Mouse (Mus musculus) left cerebral cortex, adult 9 months (tissue): ENCODE results near the gene Chrna1.

Experiments used
- DNase-seq, 2 experiments: peaks; one replicate each; pipeline ENCODE4 v3.0.0; 2022; ENCODE audit warnings: low spot score in 2 of 2

Gene Chrna1

DNA sequence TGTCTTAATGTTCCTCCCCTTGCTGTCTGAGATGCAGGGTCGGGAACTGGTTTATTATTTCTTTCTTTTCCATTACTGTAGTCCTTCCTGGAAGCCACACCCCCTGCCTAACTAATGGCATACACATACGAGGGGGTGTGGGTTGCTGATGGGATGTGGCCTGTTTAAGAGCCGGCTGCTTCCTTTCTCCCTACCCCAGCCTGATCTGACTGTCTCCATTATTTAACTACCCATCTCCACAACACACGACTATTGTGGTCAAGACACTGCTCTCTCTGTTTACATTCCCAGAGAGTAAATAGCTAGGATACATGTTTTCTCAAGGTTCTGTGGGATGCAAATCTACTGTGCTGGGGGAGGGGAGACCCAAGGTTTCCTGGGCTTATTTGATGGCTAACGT, 58.4 kb downstream of the Chrna1 start:
- DNase-seq = no peak

DNA sequence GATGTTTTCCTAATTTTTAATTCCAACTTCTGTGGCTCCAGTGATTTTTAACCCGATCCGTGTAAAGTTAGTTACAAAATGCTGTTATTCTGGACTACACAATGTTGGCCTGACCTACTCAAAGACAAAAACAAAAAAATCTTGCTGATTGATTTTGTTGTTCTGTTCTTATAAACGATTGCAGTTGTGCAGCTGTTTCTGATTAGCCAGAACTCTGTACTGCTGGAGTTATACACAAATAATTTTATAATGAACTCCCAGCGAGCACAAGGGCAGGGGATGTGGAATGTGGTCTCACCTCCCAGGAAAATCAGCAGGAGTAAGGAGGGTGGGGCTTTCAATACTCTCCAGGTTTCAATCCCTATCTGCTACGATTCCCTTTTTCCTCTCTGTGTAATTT, 61.2 kb downstream of the Chrna1 start:
- no peak for DNase-seq

DNA sequence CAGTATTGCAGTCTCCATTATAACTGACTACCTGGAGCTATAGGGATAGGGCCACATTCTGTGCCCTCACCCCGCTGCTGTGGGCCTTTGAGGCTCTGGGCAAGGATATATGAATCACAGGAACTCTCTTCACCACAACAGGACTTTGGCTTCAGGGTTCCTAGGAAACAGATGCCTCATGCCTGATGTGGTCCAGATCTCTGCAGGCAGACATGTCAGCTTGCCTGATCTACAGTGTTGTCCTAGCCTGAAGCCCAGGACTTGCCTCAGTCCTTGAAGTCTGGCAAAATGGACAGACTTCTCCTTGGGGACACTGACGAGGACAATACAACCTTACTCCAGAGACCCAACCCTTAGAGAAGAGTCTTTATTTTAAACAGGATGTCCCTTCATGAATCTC, 61.8 kb downstream of the Chrna1 start:
- DNase-seq = no peak

DNA sequence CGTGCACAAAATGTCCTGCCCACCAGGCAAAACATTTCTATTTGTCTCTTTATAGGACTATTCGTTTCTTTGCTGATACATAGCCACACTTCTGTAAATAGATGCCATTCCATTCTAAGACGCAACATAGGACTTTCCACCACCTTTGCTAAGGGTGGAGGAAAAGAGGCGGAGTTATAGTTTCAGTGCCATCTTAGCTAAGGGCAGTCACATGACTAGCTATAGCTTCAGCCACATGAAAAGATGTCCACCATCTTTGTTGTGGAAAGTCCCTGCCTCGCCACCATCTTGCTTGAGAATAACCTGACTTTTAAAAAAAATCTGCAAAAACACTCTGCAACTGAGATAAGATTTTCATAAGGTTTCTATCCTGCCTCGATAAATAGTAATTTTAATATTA, 66.0 kb downstream of the Chrna1 start:
- no peak for DNase-seq
